Mouse (Mus musculus): ENCODE measurements around the gene Nat10. TPM values are rescaled to one million over a fixed set of nuclear protein-coding genes. Genes with fewer than 3 reads are reported as not detected.

The Nat10 gene
- total and polyA plus RNA-seq, 3 experiments = 14.0 to 26.1 (median 14.2) TPM

DNA sequence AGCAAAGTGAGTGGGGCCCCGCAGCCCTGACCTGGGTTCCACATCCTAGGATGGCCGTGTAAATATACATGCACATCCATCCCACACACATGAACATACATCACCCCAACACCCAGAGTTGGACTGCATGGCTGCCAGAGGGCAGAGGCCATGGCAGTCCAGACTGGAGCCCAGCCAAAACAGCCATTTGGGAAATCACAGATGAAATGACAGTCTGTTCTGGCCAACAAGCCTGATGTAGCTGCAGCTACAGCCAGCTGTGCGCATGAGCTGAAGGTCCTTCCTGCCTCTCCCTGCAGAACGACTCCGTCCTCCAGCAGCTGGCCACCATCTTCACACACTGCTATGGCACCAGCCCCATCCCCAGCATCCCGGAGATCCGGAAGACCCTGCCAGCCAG lies 50.2 kb downstream of the Nat10 start:
- no peak for DNase-seq
- intact Hi-C loops (cut with DNase I) = loop anchor here (10.0 kb wide), 1 partner anchor 256 kb away; no protein-coding TSS in a partner anchor
- no peak overlapping the region for H3K4me3 ChIP-seq
- TF ChIP-seq EP300 (IDR thresholded peaks at IDR 0.05; ENCODE audit: insufficient read depth, low read depth, low read length) = no peak
- H3K27ac ChIP-seq = no peak overlapping the region
- no peaks in the 10 kb centered on the region; the same call in 1 of the 2 replicates for H3K4me1 ChIP-seq (ENCODE audit: control insufficient read depth, insufficient read depth, low read length)
- 74% methylated on average over 7 of the region's 7 CpGs for WGBS
- H3K36me3 ChIP-seq (ENCODE audit: control insufficient read depth, insufficient read depth, low read length) = no peaks in the 10 kb centered on the region
- no peaks in the 10 kb centered on the region for H3K27me3 ChIP-seq (ENCODE audit: control insufficient read depth, insufficient read depth, low read length)
- no peak overlapping the region for H3K9ac ChIP-seq (ENCODE audit: low read depth, low read length)
- H3K79me2 ChIP-seq (replicated peaks; ENCODE audit: control insufficient read depth, insufficient read depth, low read length) = no peaks in the 10 kb centered on the region

DNA sequence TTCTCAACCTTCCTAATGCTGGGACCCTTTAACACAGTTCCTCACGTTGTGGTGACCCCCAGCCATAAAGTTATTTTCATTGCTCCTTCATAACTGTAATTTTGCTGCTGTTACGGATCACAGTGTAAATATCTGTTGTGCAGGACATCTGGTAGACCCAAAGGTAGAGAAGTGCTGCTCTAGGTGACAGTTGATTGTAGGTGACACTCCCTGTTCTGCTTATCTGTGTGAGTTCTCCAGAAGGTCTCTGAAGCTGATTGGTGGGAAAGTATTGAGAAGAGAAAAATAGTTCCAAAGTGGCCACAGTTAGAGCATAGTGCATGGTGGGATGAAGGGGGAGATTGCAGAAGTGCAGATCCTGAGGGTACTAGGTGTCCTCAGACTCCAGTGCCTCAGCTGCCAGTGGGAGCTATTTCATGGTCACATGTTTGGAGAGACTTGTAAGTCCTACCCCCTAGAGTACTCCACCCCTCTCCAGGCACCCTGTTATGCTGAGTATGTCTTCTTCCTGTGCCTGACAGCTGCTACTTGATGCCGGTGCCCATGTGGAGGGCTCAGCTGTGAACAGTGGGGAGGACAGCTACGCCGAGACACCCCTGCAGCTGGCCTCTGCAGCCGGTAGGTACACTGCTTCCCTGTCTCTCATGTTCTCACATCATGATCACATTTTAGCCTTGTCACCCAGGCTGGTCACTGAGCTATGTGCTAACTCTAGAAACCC lies 53.9 kb downstream of the Nat10 start:
- no peak for DNase-seq
- Histone ChIP-seq H3K9ac (ENCODE audit: low read depth, low read length) (no peak overlapping the region), H3K27me3 (ENCODE audit: control insufficient read depth, insufficient read depth, low read length) (no peaks in the 10 kb centered on the region), H3K79me2 (replicated peaks; ENCODE audit: control insufficient read depth, insufficient read depth, low read length) (no peaks in the 10 kb centered on the region), H3K4me3 (no peak overlapping the region), H3K27ac (no peak overlapping the region), H3K36me3 (ENCODE audit: control insufficient read depth, insufficient read depth, low read length) (no peaks in the 10 kb centered on the region), H3K4me1 (ENCODE audit: control insufficient read depth, insufficient read depth, low read length) (no peaks in the 10 kb centered on the region; the same call in 1 of the 2 replicates)
- intact Hi-C loops (cut with DNase I) = no loop called here
- WGBS = 76% methylated on average over 6 of the region's 6 CpGs
- no peak for TF ChIP-seq EP300 (IDR thresholded peaks at IDR 0.05; ENCODE audit: insufficient read depth, low read depth, low read length)
- TF ChIP-seq CTCF (IDR thresholded peaks at IDR 0.05) = no peak
- TF ChIP-seq POLR2A (IDR thresholded peaks at IDR 0.05; ENCODE audit: insufficient read depth, low read depth, low read length) = no peak

DNA sequence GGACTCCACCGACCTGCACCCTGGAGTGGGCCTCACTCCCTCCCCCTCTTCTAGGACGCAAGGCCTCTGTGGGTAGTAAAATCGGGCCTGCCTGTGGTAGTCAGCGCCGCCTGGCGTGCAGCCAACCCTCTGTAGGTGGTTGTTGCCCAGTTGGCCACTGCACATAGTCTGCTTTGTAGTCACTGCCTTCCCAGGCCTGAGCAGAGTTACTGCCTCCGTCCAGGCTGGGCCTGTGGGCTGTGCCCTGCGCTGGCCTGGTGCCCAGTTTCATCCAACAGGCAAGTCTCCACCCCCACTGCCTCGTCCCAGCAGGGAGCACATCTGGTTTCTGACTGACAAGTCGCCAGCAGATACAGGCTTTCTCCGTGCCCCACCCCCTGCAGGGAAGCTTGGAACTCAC lies 54.8 kb downstream of the Nat10 start:
- WGBS = 30% methylated on average over 11 of the region's 11 CpGs
- intact Hi-C loops (cut with DNase I) = no loop called here
- peak; percentile 68 to 82 for DNase-seq
- H3K4me3 ChIP-seq = no peak overlapping the region
- H3K27ac ChIP-seq = no peak overlapping the region
- no peaks in the 10 kb centered on the region for H3K27me3 ChIP-seq (ENCODE audit: control insufficient read depth, insufficient read depth, low read length)
- no peak overlapping the region for H3K9ac ChIP-seq (ENCODE audit: low read depth, low read length)
- H3K4me1 ChIP-seq (ENCODE audit: control insufficient read depth, insufficient read depth, low read length) = no peaks in the 10 kb centered on the region; the same call in 1 of the 2 replicates
- TF ChIP-seq POLR2A (IDR thresholded peaks at IDR 0.05; ENCODE audit: insufficient read depth, low read depth, low read length) (no peak), EP300 (IDR thresholded peaks at IDR 0.05; ENCODE audit: insufficient read depth, low read depth, low read length) (no peak), CTCF (IDR thresholded peaks at IDR 0.05) (no peak)
- H3K79me2 ChIP-seq (replicated peaks; ENCODE audit: control insufficient read depth, insufficient read depth, low read length) = no peaks in the 10 kb centered on the region
- no peaks in the 10 kb centered on the region for H3K36me3 ChIP-seq (ENCODE audit: control insufficient read depth, insufficient read depth, low read length)

DNA sequence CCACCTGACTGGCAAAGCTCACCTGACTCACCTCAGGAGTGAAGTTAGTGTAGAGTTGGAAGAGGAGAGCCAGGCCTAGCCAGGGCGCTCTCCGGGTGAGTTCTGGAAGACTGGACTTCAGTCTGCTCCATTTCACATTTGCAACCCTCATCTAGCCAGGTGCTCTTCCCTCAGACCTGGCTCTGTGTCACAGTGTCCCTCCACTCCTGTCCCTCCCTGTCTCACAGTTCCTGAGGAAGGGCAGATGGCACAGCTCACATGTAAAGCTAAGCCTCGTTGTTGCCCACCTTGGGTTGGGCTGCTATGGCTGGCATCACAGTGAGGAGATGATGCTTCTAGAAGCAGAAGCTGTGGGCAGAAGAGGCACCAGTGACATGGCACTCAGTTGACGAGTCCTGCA lies 55.2 kb downstream of the Nat10 start:
- H3K79me2 ChIP-seq (replicated peaks; ENCODE audit: control insufficient read depth, insufficient read depth, low read length) = no peaks in the 10 kb centered on the region
- H3K4me1 ChIP-seq (ENCODE audit: control insufficient read depth, insufficient read depth, low read length) = no peaks in the 10 kb centered on the region; the same call in 1 of the 2 replicates
- 70% methylated on average over 4 of the region's 4 CpGs for WGBS
- intact Hi-C loops (cut with DNase I) = no loop called here
- H3K27ac ChIP-seq = no peak overlapping the region
- no peak overlapping the region for H3K4me3 ChIP-seq
- no peak overlapping the region for H3K9ac ChIP-seq (ENCODE audit: low read depth, low read length)
- no peaks in the 10 kb centered on the region for H3K27me3 ChIP-seq (ENCODE audit: control insufficient read depth, insufficient read depth, low read length)
- no peak for DNase-seq
- no peaks in the 10 kb centered on the region for H3K36me3 ChIP-seq (ENCODE audit: control insufficient read depth, insufficient read depth, low read length)
- TF ChIP-seq EP300 (IDR thresholded peaks at IDR 0.05; ENCODE audit: insufficient read depth, low read depth, low read length) = no peak
- TF ChIP-seq POLR2A (IDR thresholded peaks at IDR 0.05; ENCODE audit: insufficient read depth, low read depth, low read length) = no peak
- TF ChIP-seq CTCF (IDR thresholded peaks at IDR 0.05) = no peak

DNA sequence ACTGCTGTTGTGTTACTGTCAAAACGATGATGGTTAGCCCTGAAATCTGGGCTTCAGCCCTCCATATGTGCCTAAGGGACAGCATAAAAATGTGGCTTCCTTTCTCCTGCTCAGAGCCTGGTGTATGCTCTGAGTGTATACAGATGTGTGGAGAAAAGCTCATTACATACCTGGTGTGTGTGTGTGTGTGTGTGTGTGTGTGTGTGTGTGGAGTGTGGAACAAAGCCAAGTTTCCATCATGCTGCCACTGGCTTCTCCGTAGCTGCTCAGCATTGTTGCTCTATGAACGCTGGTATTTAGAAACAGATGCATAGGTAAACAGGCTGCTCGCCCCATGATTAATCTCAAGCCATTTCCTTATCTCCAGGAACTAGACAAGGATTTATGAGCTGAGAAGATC lies 57.2 kb downstream of the Nat10 start:
- intact Hi-C loops (cut with DNase I) = loop anchor here (5.0 kb wide), 2 partner anchors 42 to 137 kb away; partner anchors contain the start of gene Abtb2
- no peak for TF ChIP-seq CTCF (IDR thresholded peaks at IDR 0.05)
- TF ChIP-seq EP300 (IDR thresholded peaks at IDR 0.05; ENCODE audit: insufficient read depth, low read depth, low read length) = no peak
- TF ChIP-seq POLR2A (IDR thresholded peaks at IDR 0.05; ENCODE audit: insufficient read depth, low read depth, low read length) = no peak
- no peak for DNase-seq
- Histone ChIP-seq H3K27ac (no peak overlapping the region), H3K79me2 (replicated peaks; ENCODE audit: control insufficient read depth, insufficient read depth, low read length) (no peaks in the 10 kb centered on the region), H3K36me3 (ENCODE audit: control insufficient read depth, insufficient read depth, low read length) (no peaks in the 10 kb centered on the region), H3K9ac (ENCODE audit: low read depth, low read length) (no peak overlapping the region), H3K27me3 (ENCODE audit: control insufficient read depth, insufficient read depth, low read length) (no peaks in the 10 kb centered on the region), H3K4me3 (no peak overlapping the region), H3K4me1 (ENCODE audit: control insufficient read depth, insufficient read depth, low read length) (no peaks in the 10 kb centered on the region; the same call in 1 of the 2 replicates)
- WGBS = 62% methylated on average over 4 of the region's 4 CpGs

DNA sequence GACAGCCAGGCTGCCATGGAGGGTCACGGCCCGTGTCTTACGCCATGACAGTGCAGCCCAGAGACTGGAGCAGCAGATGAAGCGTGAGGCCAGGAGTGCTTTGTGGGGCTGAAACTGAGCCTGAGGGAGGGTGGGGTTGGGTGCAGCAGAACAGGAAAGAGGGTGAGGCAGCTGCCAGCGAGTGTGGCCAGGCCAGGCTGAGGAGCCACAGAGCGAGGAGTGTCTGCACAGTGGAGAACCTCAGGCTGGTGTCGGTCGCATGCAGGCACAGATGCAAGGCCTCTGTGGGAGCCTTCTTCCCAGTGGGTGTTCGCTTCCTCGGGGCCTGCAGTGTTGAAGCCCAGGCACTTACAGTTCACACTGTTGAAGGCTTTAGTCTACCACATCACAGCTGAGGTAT lies 57.7 kb downstream of the Nat10 start:
- no peak for DNase-seq
- WGBS = 77% methylated on average over 10 of the region's 10 CpGs
- Histone ChIP-seq H3K79me2 (replicated peaks; ENCODE audit: control insufficient read depth, insufficient read depth, low read length) (no peaks in the 10 kb centered on the region), H3K4me1 (ENCODE audit: control insufficient read depth, insufficient read depth, low read length) (no peaks in the 10 kb centered on the region; the same call in 1 of the 2 replicates), H3K36me3 (ENCODE audit: control insufficient read depth, insufficient read depth, low read length) (no peaks in the 10 kb centered on the region), H3K27ac (no peak overlapping the region), H3K27me3 (ENCODE audit: control insufficient read depth, insufficient read depth, low read length) (no peaks in the 10 kb centered on the region), H3K9ac (ENCODE audit: low read depth, low read length) (no peak overlapping the region), H3K4me3 (no peak overlapping the region)
- intact Hi-C loops (cut with DNase I) = loop anchor here (5.0 kb wide), 2 partner anchors 41 to 136 kb away; partner anchors contain the start of gene Abtb2
- TF ChIP-seq CTCF (IDR thresholded peaks at IDR 0.05) = no peak
- no peak for TF ChIP-seq EP300 (IDR thresholded peaks at IDR 0.05; ENCODE audit: insufficient read depth, low read depth, low read length)
- no peak for TF ChIP-seq POLR2A (IDR thresholded peaks at IDR 0.05; ENCODE audit: insufficient read depth, low read depth, low read length)

All from heart, adult 2 months (tissue).